Mouse (Mus musculus) right cerebral cortex, postnatal 14 days (tissue): ENCODE data around the gene Car7.

Source experiments
- DNase-seq: peaks from one replicate; pipeline ENCODE4 v3.0.0; 2022

The Car7 gene

GRCm38 (mm10) chr8:104533971-104534778 lies at the start of gene Car7, which contains the start of gene Nae1:
TSS of gene Car7 (plus strand) at chr8:104534689.
TSS of gene Nae1 (minus strand) at chr8:104534637.
- peak; percentile 90 for DNase-seq

GRCm38 (mm10) chr8:104509061-104510006 lies 25.2 kb upstream of the Car7 start, which contains the start of gene Terb1:
TSS of gene Terb1 (minus strand) at chr8:104509910.
- peak; percentile 54 for DNase-seq

GRCm38 (mm10) chr8:104510134-104510533 lies 24.4 kb upstream of the Car7 start:
- no peak for DNase-seq

GRCm38 (mm10) chr8:104517872-104518271 lies 16.6 kb upstream of the Car7 start:
- DNase-seq = no peak

- no peak for DNase-seq
Observed at GRCm38 (mm10) chr8:104529671-104530070, 4.8 kb upstream of the Car7 start.

GRCm38 (mm10) chr8:104533551-104533950 lies 938 bp upstream of the Car7 start:
- DNase-seq = no peak

GRCm38 (mm10) chr8:104534779-104535141 lies 271 bp downstream of the Car7 start:
- DNase-seq = no peak

GRCm38 (mm10) chr8:104535378-104535777 lies 889 bp downstream of the Car7 start:
- DNase-seq = no peak

GRCm38 (mm10) chr8:104536028-104536427 lies 1.5 kb downstream of the Car7 start:
- DNase-seq = no peak

GRCm38 (mm10) chr8:104538896-104539295 lies 4.4 kb downstream of the Car7 start:
- DNase-seq = no peak

- no peak for DNase-seq
Observed at GRCm38 (mm10) chr8:104539566-104539965, 5.1 kb downstream of the Car7 start.

GRCm38 (mm10) chr8:104540238-104540637 lies 5.7 kb downstream of the Car7 start:
- DNase-seq = no peak

GRCm38 (mm10) chr8:104540710-104541514 lies 6.4 kb downstream of the Car7 start:
- DNase-seq = peak; percentile 52

- no peak for DNase-seq
Observed at GRCm38 (mm10) chr8:104541515-104541880, 7.0 kb downstream of the Car7 start.

GRCm38 (mm10) chr8:104542160-104542559 lies 7.7 kb downstream of the Car7 start:
- DNase-seq = peak; percentile 65

- no peak for DNase-seq
Observed at GRCm38 (mm10) chr8:104543440-104544045, 9.1 kb downstream of the Car7 start.

GRCm38 (mm10) chr8:104555191-104555590 lies 20.7 kb downstream of the Car7 start:
- no peak for DNase-seq

GRCm38 (mm10) chr8:104557226-104557625 lies 22.7 kb downstream of the Car7 start:
- DNase-seq = no peak

- DNase-seq = no peak
Observed at GRCm38 (mm10) chr8:104560731-104561130, 26.2 kb downstream of the Car7 start.

- peak; percentile 89 for DNase-seq
Observed at GRCm38 (mm10) chr8:104564633-104565456, 30.4 kb downstream of the Car7 start.

- DNase-seq = no peak
Observed at GRCm38 (mm10) chr8:104565457-104565798, 30.9 kb downstream of the Car7 start.

GRCm38 (mm10) chr8:104569559-104569958 lies 35.1 kb downstream of the Car7 start:
- no peak for DNase-seq
